8 mouse cellular contexts compared by ENCODE assay signal in the genomic region with DNA sequence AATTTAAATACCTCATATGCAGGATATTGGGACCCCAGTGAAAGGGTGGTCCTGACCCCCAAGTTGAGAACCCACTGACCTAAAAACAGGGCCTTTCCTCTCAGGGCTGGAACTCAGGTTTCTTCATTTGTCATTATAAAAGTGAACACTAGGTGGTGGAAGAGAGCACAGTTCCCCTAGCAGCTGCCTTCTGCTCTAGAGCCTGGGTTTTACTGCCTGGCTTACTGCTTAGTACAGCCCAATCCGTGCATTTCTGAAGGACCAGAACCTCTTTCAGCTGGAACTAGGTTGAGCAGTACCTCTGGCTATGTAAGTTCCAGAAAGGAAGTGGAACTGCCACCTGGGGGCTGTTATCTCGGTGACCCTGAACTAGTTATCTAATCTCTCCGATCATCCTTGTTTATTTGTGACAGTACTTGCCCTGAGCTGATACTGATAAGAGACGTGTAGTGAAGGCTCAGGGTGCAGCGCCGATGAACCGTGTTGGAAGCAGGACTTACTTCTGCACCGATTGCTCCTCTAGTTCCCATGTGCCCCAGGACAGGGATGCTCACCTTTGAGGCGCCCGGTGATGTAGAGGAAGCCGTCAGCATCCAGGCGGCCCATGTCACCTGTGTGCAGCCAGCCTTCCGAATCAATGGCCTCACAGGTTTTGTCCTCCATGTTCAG. TPM values are rescaled to one million over a fixed set of nuclear protein-coding genes. Genes with fewer than 3 reads are reported as not detected.
DNase-seq lines count a peak whose midpoint lies in the region; ATAC-seq and TF ChIP-seq lines count a peak whose summit lies in the region.

No protein-coding gene starts in this region.

- no peak for ATAC-seq in kidney, postnatal 0 days (replicated peaks; ENCODE audit: low FRiP score, low read depth)
- ATAC-seq in megakaryocyte, adult 5-6 weeks (ENCODE audit: poor library complexity, severe bottlenecking): peak; percentile 81
- ATAC-seq in stomach, postnatal 0 days (ENCODE audit: low FRiP score, low TSS enrichment): 0 out of 2 replicates have a peak, but pooled peaks have one; percentile 35

- no peaks in the 10 kb centered on the region for H3K4me1 ChIP-seq in embryonic fibroblast, embryonic 13.5 days (ENCODE audit: control insufficient read depth, insufficient read depth, low read length)
- no peaks in the 10 kb centered on the region for H3K4me1 ChIP-seq in kidney, postnatal 0 days (replicated peaks; ENCODE audit: insufficient read depth, low read length)
- H3K4me1 ChIP-seq in stomach, postnatal 0 days (replicated peaks; ENCODE audit: control insufficient read depth, insufficient read depth): no peaks in the 10 kb centered on the region

- H3K9ac ChIP-seq in kidney, postnatal 0 days (ENCODE audit: low read depth, low read length): no peak overlapping the region
- H3K9ac ChIP-seq in stomach, postnatal 0 days (ENCODE audit: low read length): no peak overlapping the region

- no peak for TF ChIP-seq POLR2A in embryonic fibroblast, embryonic 13.5 days (IDR thresholded peaks at IDR 0.05; ENCODE audit: low read depth, low read length)

- no peaks in the 10 kb centered on the region for H3K36me3 ChIP-seq in kidney, postnatal 0 days (ENCODE audit: insufficient read depth, low read length)
- H3K36me3 ChIP-seq in stomach, postnatal 0 days (ENCODE audit: control insufficient read depth, insufficient read depth, low read length): no peaks in the 10 kb centered on the region

- TF ChIP-seq CTCF in embryonic fibroblast, embryonic 13.5 days (IDR thresholded peaks at IDR 0.05; ENCODE audit: borderline replicate concordance, insufficient read depth, low read length): peak; percentile 49; the same call in 1 of the 2 replicates
- TF ChIP-seq CTCF in kidney, postnatal 0 days (IDR thresholded peaks at IDR 0.05; ENCODE audit: low read depth): peak; percentile 80
- peak; percentile 87 for TF ChIP-seq CTCF in stomach, postnatal 0 days (IDR thresholded peaks at IDR 0.05; ENCODE audit: low read depth)

- H3K27ac ChIP-seq in embryonic fibroblast, embryonic 13.5 days (ENCODE audit: insufficient read depth, low read length): no peak overlapping the region
- no peak overlapping the region for H3K27ac ChIP-seq in kidney, postnatal 0 days
- H3K27ac ChIP-seq in stomach, postnatal 0 days (replicated peaks): no peak overlapping the region

- H3K9me3 ChIP-seq in kidney, postnatal 0 days (replicated peaks; ENCODE audit: low read length): no peaks in the 10 kb centered on the region
- no peaks in the 10 kb centered on the region for H3K9me3 ChIP-seq in stomach, postnatal 0 days (ENCODE audit: control insufficient read depth, low read length)

- no peak overlapping the region for H3K4me2 ChIP-seq in kidney, postnatal 0 days (ENCODE audit: low read length)
- no peak overlapping the region for H3K4me2 ChIP-seq in stomach, postnatal 0 days (replicated peaks; ENCODE audit: low read depth)

- H3K4me3 ChIP-seq in embryonic fibroblast, embryonic 13.5 days (ENCODE audit: insufficient read depth, low read length): no peak overlapping the region
- H3K4me3 ChIP-seq in kidney, postnatal 0 days (replicated peaks; ENCODE audit: low read depth, low read length): no peak overlapping the region
- H3K4me3 ChIP-seq in stomach, postnatal 0 days (ENCODE audit: low read depth, low read length): no peak overlapping the region

- 67% methylated on average over 13 of the region's 13 CpGs for WGBS in kidney, postnatal 0 days
- WGBS in stomach, postnatal 0 days: 44% methylated on average over 13 of the region's 13 CpGs

- no peaks in the 10 kb centered on the region for H3K27me3 ChIP-seq in kidney, postnatal 0 days (ENCODE audit: insufficient read depth, low read length)
- no peaks in the 10 kb centered on the region for H3K27me3 ChIP-seq in stomach, postnatal 0 days (ENCODE audit: control insufficient read depth, insufficient read depth, low read length)

- peak; percentile 33 for DNase-seq in thymus, postnatal 14 days
- no peak for DNase-seq in thymus, postnatal 36 days
- peak; percentile 68 for DNase-seq in brain, adult 2 months (ENCODE audit: low read depth, low spot score)
- DNase-seq in kidney, postnatal 0 days (ENCODE audit: low spot score): peak; percentile 77
- DNase-seq in stomach, postnatal 0 days (ENCODE audit: low spot score): no peak
- no peak for DNase-seq in urinary bladder, adult 2 months (ENCODE audit: low spot score)

- TF ChIP-seq EP300 in stomach, postnatal 0 days (optimal IDR thresholded peaks at IDR 0.05): no peak

RNA-seq across cellular contexts. Expression of gene Idh3a, which starts 28.2 kb away (rescaled TPM):
- 84.8 and 95.7 TPM in 2 replicates for polyA plus RNA-seq in embryonic fibroblast, embryonic 13.5 days (2011; ENCODE audit: insufficient read length, low read depth, missing spikeins)
- 247 and 272 TPM in 2 replicates for polyA plus RNA-seq in kidney, postnatal 0 days (2015; fragmentation: Nextera tagmentation; extraction: Ambion mirVana)
- 42.5 and 54.2 TPM in 2 replicates for total RNA-seq in megakaryocyte, adult 5-6 weeks (2015)
- total RNA-seq in megakaryocyte, adult 5-6 weeks (2017): 26.1 and 29.7 TPM in 2 replicates
- polyA plus RNA-seq in stomach, postnatal 0 days (2015; fragmentation: Nextera tagmentation; extraction: Ambion mirVana): 105 TPM in 2 replicates
- polyA plus RNA-seq in urinary bladder, adult 2 months (2012; rRNA removed): 61.3 and 66.5 TPM in 2 replicates

RNA-seq across cellular contexts. Expression of gene Acsbg1, which starts 47.4 kb away (rescaled TPM):
- polyA plus RNA-seq in embryonic fibroblast, embryonic 13.5 days (2011; ENCODE audit: insufficient read length, low read depth, missing spikeins): 0.55 and 0.56 TPM in 2 replicates
- 1.0 and 1.4 TPM in 2 replicates for polyA plus RNA-seq in kidney, postnatal 0 days (2015; fragmentation: Nextera tagmentation; extraction: Ambion mirVana)
- total RNA-seq in megakaryocyte, adult 5-6 weeks (2015): 0.25 and 0.75 TPM in 2 replicates
- 0.20 and 0.40 TPM in 2 replicates for total RNA-seq in megakaryocyte, adult 5-6 weeks (2017)
- 57.7 and 68.3 TPM in 2 replicates for polyA plus RNA-seq in stomach, postnatal 0 days (2015; fragmentation: Nextera tagmentation; extraction: Ambion mirVana)
- polyA plus RNA-seq in urinary bladder, adult 2 months (2012; rRNA removed): 10.7 and 13.7 TPM in 2 replicates

RNA-seq across cellular contexts. Expression of gene Cib2, which starts 54.3 kb away (rescaled TPM):
- 6.0 and 7.6 TPM in 2 replicates for polyA plus RNA-seq in embryonic fibroblast, embryonic 13.5 days (2011; ENCODE audit: insufficient read length, low read depth, missing spikeins)
- 18.0 and 19.2 TPM in 2 replicates for polyA plus RNA-seq in kidney, postnatal 0 days (2015; fragmentation: Nextera tagmentation; extraction: Ambion mirVana)
- total RNA-seq in megakaryocyte, adult 5-6 weeks (2015): 11.4 and 14.9 TPM in 2 replicates
- 2.7 and 3.9 TPM in 2 replicates for total RNA-seq in megakaryocyte, adult 5-6 weeks (2017)
- 6.1 and 7.5 TPM in 2 replicates for polyA plus RNA-seq in stomach, postnatal 0 days (2015; fragmentation: Nextera tagmentation; extraction: Ambion mirVana)
- polyA plus RNA-seq in urinary bladder, adult 2 months (2012; rRNA removed): 8.1 and 9.5 TPM in 2 replicates

Comparison
In these comparisons a context has a peak if more than half of its experiments do, and no peak if none do; other contexts are left out.
1. DNase-seq: peak in thymus, postnatal 14 days (single experiment), brain, adult 2 months (single experiment) and kidney, postnatal 0 days (single experiment); none in thymus, postnatal 36 days (0 of 2), stomach, postnatal 0 days (single experiment) and urinary bladder, adult 2 months (single experiment).
2. Peak in every context shown above with its lines, with median percentiles within 50 percentile points of each other: CTCF ChIP-seq.